Mouse (Mus musculus): Measurements from ENCODE around the gene Jak2. TPM values are rescaled to one million over a fixed set of nuclear protein-coding genes. Genes with fewer than 3 reads are reported as not detected.

Gene Jak2
- polyA plus RNA-seq, 1 experiment from 2014 or later = 8.8 TPM

DNA sequence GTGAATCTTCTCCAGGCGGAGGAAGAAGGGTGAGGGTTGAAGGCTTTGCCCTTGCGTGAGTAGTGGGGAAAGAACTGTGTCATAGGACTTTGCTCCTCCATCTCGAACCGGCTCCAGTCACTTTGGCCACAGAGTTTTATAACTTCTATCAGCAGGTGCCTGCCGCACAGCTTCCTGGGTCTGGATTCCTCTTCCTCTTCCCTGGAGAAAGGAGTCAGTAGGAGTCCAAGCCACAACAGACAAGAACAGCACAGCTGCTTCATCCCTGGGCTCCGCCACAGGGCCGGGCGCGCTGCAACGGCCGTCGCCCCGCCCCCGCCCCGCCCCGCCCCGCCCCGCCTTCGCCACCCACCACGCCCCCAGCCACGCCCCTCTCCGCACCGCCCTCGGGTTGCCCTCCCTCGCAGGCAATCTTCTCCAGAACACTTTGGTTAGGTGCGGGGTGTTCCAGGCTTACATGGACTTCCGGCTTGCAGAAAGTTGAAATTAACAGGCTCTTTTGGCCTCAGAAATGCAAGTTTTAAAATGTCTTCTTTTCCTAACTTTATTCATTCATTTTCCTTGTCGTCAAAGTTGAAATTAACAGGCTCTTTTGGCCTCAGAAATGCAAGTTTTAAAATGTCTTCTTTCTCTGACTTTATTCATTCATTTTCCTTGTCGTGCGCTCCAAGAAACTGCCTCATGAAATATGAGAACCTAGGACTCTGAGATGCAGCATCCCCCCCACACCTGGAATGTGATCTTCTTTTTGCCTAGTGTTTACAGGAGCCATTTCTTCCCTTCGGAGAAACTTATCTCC, 73.6 kb downstream of the Jak2 start, which contains the start of gene Insl6:
TSS of gene Insl6 (minus strand) at position 304 of the 799 bp plus-strand sequence.
- 3% methylated on average over 19 of the region's 31 CpGs for WGBS
- H3K4me2 ChIP-seq = peak within 1 kb of the TSS; percentile 60
- H3K27ac ChIP-seq = 0 out of 2 replicates have a peak within 1 kb of the TSS, but pooled peaks have one; percentile 50
- peak within 1 kb of the TSS; percentile 42 for H3K4me3 ChIP-seq
- H3K36me3 ChIP-seq = no peaks in the 10 kb centered on the region
- no peaks in the 10 kb centered on the region for H3K27me3 ChIP-seq
- 0 out of 2 replicates have a peak, but pooled peaks cover 4% of the 10 kb centered on the region for H3K4me1 ChIP-seq
- H3K9ac ChIP-seq = 0 out of 2 replicates have a peak within 1 kb of the TSS, but pooled peaks have one; percentile 8
- H3K9me3 ChIP-seq = no peaks in the 10 kb centered on the region
- ATAC-seq (ENCODE audit: insufficient number of reproducible peaks, low FRiP score, low TSS enrichment, low read depth) = peak; percentile 85; the same call in 1 of the 2 replicates

DNA sequence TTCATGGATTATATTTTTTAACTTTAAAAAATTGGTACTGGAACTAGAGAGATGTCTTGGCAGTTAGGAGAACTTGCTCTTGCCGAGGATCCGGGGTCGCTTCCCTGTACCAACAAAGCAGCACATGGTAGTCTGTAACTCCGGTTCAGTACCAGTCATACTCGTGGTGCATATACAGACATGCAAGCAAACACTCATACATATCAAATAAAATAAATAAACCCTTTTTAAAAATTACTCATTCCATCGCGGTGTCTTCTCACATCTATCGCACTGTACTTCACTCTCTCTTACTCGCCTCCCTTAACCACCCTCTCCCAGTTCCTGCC, 74.2 kb downstream of the Jak2 start:
- Histone ChIP-seq H3K27me3 (no peaks in the 10 kb centered on the region), H3K4me3 (peak overlapping the region; percentile 42), H3K36me3 (no peaks in the 10 kb centered on the region), H3K4me2 (peak overlapping the region; percentile 60), H3K9ac (no peak overlapping the region), H3K9me3 (no peaks in the 10 kb centered on the region), H3K27ac (0 out of 2 replicates have a peak overlapping the region, but pooled peaks have one; percentile 50), H3K4me1 (0 out of 2 replicates have a peak, but pooled peaks cover 4% of the 10 kb centered on the region)
- ATAC-seq (ENCODE audit: insufficient number of reproducible peaks, low FRiP score, low TSS enrichment, low read depth) = no peak
- 56% methylated on average over 9 of the region's 9 CpGs for WGBS

DNA sequence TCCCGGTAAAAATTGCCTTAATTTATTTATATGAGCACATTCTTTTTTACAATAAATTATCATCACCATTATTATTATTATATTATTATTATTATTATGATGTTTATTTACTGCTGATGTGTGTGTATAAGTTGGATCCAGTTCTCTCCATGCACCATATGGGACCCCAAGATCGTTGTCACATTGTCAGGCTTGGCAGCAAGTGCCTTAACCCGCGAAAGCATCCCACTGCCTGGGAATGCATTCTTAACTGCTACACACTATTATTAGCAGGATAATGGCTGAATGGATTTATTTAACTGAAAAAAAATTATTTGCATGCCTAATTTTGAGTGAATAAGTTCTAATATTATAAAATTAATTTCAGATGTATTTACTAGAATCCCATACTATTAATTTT, 74.8 kb downstream of the Jak2 start:
- no peak for ATAC-seq (ENCODE audit: insufficient number of reproducible peaks, low FRiP score, low TSS enrichment, low read depth)
- 87% methylated on average over 4 of the region's 4 CpGs for WGBS
- H3K4me1 ChIP-seq = 0 out of 2 replicates have a peak, but pooled peaks cover 4% of the 10 kb centered on the region

DNA sequence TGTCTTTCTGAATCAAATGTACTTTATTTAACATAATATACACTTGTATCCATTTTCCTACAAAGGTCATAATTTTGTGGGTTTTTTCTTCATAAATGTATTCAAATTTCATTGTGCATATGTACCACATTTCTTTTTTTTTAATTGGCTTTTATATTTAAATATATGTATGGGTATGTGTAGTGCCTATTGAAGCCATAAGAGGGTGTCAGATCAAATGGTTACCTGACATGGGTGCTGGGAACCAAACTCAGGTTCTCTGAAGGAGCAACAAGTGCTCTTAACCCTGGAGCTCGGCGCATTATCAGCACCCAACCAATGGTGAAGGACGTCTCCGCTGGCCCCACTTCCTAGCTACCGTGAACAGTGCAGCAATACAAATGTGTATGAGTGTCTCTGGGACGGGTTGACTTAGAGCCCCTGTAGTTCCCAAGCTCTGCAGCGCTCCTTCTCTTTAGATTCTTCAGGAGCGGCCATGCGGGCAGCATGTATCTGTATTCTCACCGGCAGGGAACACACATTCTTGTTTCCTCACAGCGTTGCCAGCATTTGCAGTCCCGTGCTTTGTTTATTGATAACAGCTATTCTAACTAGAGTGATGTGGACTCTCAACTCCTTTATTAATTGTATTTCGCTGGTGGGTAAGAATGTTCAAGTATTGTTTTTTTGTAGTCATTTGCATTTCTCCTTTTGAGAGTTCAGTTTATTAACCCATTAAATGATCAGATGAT, 75.4 kb downstream of the Jak2 start:
- Histone ChIP-seq H3K9me3 (no peaks in the 10 kb centered on the region), H3K4me2 (no peak overlapping the region), H3K4me3 (no peak overlapping the region), H3K27me3 (no peaks in the 10 kb centered on the region), H3K36me3 (no peaks in the 10 kb centered on the region), H3K27ac (no peak overlapping the region), H3K9ac (no peak overlapping the region), H3K4me1 (0 out of 2 replicates have a peak, but pooled peaks cover 4% of the 10 kb centered on the region)
- no peak for ATAC-seq (ENCODE audit: insufficient number of reproducible peaks, low FRiP score, low TSS enrichment, low read depth)
- WGBS = 87% methylated on average over 13 of the region's 13 CpGs

More for the DNA sequence above, 74.8 kb downstream of the Jak2 start:
- H3K9me3 ChIP-seq = no peaks in the 10 kb centered on the region
- no peak overlapping the region for H3K9ac ChIP-seq
- H3K27ac ChIP-seq = no peak overlapping the region
- H3K4me2 ChIP-seq = no peak overlapping the region
- H3K4me3 ChIP-seq = no peak overlapping the region
- H3K36me3 ChIP-seq = no peaks in the 10 kb centered on the region
- H3K27me3 ChIP-seq = no peaks in the 10 kb centered on the region

DNA sequence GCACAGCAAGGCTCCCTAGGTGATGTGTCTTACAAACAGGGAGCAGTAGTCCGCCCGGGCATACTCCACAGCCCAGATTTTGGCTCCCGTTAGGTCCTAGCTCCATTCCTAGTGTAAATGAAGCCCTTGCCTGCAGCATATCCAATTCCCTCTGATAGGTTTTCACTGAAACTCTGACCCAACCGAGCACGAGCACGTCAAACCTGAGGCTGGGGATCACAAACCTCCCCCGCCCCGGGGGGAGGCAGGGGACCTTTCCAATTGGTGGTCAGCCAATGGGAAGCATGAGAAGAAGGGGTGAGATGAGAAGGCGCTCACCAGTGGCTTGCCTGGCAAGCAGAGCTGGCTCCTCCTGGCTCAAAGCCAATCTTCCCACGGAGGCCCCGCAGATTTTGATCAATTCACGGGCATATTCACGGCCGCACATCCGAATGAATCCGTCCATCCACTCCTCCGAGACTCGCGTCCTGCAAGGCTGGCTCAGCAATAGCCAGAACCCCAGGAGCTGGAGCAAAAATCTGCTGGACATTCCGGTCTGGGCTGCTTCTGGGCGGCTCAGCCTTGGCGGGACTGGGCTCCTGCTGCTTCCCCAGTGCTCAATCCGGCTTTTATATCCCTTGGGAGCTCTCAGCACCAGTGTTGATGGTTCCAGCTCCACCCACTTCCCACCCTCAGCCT, 82.6 kb downstream of the Jak2 start, which contains the start of gene Rln1:
TSS of gene Rln1 (minus strand) at position 603 of the 678 bp plus-strand sequence.
- H3K36me3 ChIP-seq = no peaks in the 10 kb centered on the region
- H3K27me3 ChIP-seq = no peaks in the 10 kb centered on the region
- peak within 1 kb of the TSS; percentile 39 for H3K9ac ChIP-seq
- peak within 1 kb of the TSS; percentile 39 for H3K4me3 ChIP-seq
- ATAC-seq (ENCODE audit: insufficient number of reproducible peaks, low FRiP score, low TSS enrichment, low read depth) = no peak
- H3K4me2 ChIP-seq = peak within 1 kb of the TSS; percentile 76
- 1% methylated on average over 23 of the region's 23 CpGs for WGBS
- no peak within 1 kb of the TSS for H3K27ac ChIP-seq
- H3K4me1 ChIP-seq = peaks cover 7% of the 10 kb centered on the region
- H3K9me3 ChIP-seq = no peaks in the 10 kb centered on the region

DNA sequence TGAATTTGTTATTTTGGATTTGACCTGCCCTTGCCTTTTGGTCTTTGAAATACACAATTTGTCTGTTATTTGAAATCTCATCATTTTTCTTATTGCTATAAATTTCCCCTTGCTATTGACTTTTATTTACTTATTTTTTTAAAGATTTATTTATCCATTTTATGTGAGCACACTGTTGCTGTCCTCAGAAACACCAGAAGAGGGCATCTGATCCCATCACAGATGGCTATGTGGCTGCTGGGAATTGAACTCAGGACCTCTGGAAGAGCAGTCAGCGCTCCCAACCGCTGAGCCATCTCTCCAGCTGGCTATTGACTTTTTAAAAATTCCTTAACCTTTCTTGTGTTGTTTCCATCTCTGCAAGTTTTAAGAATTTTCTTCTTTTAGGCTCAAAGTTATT, 85.0 kb downstream of the Jak2 start:
- H3K4me1 ChIP-seq = peaks cover 7% of the 10 kb centered on the region
- no peak overlapping the region for H3K9ac ChIP-seq
- ATAC-seq (ENCODE audit: insufficient number of reproducible peaks, low FRiP score, low TSS enrichment, low read depth) = no peak
- H3K4me3 ChIP-seq = no peak overlapping the region
- no peak overlapping the region for H3K27ac ChIP-seq
- no peaks in the 10 kb centered on the region for H3K36me3 ChIP-seq
- 87% methylated on average over 2 of the region's 2 CpGs for WGBS
- H3K9me3 ChIP-seq = no peaks in the 10 kb centered on the region
- H3K4me2 ChIP-seq = no peak overlapping the region
- no peaks in the 10 kb centered on the region for H3K27me3 ChIP-seq

DNA sequence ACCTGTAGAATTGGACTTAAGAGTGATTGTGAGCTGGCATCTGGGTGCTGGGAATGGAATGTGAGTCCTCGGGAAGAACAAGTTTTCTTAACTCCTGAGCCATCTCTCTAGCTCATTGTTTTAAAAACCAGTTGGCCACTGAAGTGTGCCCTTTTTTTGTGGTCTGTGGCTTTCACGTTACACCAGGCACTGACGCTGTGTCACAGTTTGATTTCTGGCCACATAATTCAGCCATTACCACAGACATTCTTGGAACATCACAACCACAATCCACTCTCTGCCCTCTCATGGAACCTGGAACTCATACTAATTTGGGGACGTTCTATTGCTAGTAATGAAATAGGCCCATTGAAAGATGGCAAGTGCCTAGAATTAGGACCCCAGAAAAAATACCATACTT, 89.4 kb downstream of the Jak2 start:
- Histone ChIP-seq H3K4me3 (no peak overlapping the region), H3K9ac (no peak overlapping the region), H3K4me1 (no peaks in the 10 kb centered on the region), H3K9me3 (no peaks in the 10 kb centered on the region), H3K27me3 (no peaks in the 10 kb centered on the region), H3K4me2 (no peak overlapping the region), H3K36me3 (no peaks in the 10 kb centered on the region), H3K27ac (no peak overlapping the region)
- 72% methylated on average over 4 of the region's 4 CpGs for WGBS
- ATAC-seq (ENCODE audit: insufficient number of reproducible peaks, low FRiP score, low TSS enrichment, low read depth) = no peak

DNA sequence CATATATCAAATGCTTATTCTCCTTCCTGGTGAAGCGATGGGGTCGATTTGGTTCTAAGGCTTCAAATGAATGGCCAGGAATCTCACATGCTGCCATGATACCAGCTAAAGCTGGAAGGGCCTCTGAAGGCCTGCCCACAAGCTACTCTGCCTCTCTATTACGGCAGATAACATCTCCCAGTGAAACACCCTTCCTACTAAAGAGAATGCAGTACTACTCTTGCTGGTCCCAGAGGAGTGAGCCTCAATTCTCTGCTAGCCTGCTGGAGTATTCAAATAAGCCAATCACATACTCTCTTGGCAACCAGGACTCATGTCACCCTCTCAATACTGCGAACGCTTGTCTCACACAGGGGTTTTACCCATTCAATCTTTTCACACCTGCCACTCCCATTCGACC, 90.7 kb downstream of the Jak2 start:
- 74% methylated on average over 6 of the region's 6 CpGs for WGBS
- Histone ChIP-seq H3K4me2 (no peak overlapping the region), H3K9ac (no peak overlapping the region), H3K36me3 (no peaks in the 10 kb centered on the region), H3K9me3 (no peaks in the 10 kb centered on the region), H3K4me1 (no peaks in the 10 kb centered on the region), H3K27me3 (no peaks in the 10 kb centered on the region), H3K4me3 (no peak overlapping the region), H3K27ac (no peak overlapping the region)
- ATAC-seq (ENCODE audit: insufficient number of reproducible peaks, low FRiP score, low TSS enrichment, low read depth) = no peak

DNA sequence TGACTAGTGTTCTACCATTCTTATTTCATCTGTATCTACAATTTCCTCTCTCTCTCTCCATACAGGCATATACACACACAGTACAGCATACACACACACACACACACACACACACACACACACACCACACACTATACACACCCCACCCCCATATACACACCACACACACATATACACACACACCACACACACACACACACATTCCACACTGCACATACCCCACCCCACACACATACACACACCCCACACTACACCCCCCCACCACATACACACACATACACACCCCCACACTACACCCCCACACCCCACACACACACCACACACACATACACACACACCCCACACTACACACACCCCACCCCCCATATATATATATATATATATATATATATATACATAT, 93.2 kb downstream of the Jak2 start:
- no peaks in the 10 kb centered on the region for H3K27me3 ChIP-seq
- H3K27ac ChIP-seq = no peak overlapping the region
- H3K9me3 ChIP-seq = no peaks in the 10 kb centered on the region
- H3K4me3 ChIP-seq = no peak overlapping the region
- ATAC-seq (ENCODE audit: insufficient number of reproducible peaks, low FRiP score, low TSS enrichment, low read depth) = no peak
- no peak overlapping the region for H3K4me2 ChIP-seq
- no peaks in the 10 kb centered on the region for H3K4me1 ChIP-seq
- no peaks in the 10 kb centered on the region for H3K36me3 ChIP-seq
- H3K9ac ChIP-seq = no peak overlapping the region

DNA sequence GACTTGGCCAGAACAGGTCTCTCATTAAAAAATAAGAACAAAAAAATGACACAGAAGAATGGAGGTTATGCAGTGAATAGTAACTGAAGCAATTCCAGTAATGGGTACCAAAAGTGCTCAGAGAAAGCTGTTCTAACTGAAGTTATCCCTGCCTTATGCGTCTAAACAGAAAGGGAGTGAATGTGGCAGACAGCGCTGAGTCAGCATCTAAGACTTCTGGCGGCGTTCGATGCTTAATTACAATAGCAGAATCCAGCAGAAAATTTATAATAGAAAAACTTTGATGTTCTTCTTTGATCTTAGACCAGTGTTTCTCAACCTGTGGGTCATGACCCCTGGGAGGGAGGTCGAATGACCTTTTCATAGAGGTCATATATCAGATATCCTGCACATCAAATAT, 94.0 kb downstream of the Jak2 start:
- H3K27me3 ChIP-seq = no peaks in the 10 kb centered on the region
- ATAC-seq (ENCODE audit: insufficient number of reproducible peaks, low FRiP score, low TSS enrichment, low read depth) = no peak
- WGBS = 77% methylated on average over 6 of the region's 6 CpGs
- H3K36me3 ChIP-seq = no peaks in the 10 kb centered on the region; the same call in 1 of the 2 replicates
- no peaks in the 10 kb centered on the region for H3K4me1 ChIP-seq
- H3K9me3 ChIP-seq = no peaks in the 10 kb centered on the region
- H3K4me3 ChIP-seq = no peak overlapping the region
- H3K4me2 ChIP-seq = no peak overlapping the region
- H3K27ac ChIP-seq = no peak overlapping the region
- no peak overlapping the region for H3K9ac ChIP-seq

DNA sequence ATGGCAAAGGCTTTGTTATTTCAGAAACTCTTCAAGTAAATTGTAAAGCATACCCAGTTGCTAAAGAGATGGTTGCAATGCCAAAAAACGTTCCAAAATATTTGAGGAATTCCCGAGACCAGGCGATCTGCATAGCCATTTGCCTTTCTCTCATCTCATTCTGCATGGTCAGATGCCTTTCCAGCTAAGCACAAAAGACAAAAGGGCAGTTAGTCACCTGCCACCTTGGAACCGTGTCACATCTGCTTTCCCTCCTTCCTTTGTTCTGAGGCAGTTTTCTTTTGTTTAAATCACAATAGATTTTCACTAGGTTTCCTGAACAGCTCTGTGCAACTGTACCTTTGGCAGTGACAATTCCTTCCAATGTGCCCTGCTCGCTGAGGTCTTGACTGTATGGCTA, 99.4 kb downstream of the Jak2 start:
- Histone ChIP-seq H3K9me3 (no peaks in the 10 kb centered on the region), H3K36me3 (no peaks in the 10 kb centered on the region; the same call in 1 of the 2 replicates), H3K9ac (no peak overlapping the region), H3K4me2 (no peak overlapping the region), H3K27ac (no peak overlapping the region), H3K27me3 (no peaks in the 10 kb centered on the region), H3K4me3 (no peak overlapping the region), H3K4me1 (no peaks in the 10 kb centered on the region)
- 55% methylated on average over 5 of the region's 5 CpGs for WGBS
- ATAC-seq (ENCODE audit: insufficient number of reproducible peaks, low FRiP score, low TSS enrichment, low read depth) = no peak

Measured in limb, embryonic 15.5 days (tissue).